Comparison of ENCODE assay signal across 8 mouse cellular contexts in the genomic region with DNA sequence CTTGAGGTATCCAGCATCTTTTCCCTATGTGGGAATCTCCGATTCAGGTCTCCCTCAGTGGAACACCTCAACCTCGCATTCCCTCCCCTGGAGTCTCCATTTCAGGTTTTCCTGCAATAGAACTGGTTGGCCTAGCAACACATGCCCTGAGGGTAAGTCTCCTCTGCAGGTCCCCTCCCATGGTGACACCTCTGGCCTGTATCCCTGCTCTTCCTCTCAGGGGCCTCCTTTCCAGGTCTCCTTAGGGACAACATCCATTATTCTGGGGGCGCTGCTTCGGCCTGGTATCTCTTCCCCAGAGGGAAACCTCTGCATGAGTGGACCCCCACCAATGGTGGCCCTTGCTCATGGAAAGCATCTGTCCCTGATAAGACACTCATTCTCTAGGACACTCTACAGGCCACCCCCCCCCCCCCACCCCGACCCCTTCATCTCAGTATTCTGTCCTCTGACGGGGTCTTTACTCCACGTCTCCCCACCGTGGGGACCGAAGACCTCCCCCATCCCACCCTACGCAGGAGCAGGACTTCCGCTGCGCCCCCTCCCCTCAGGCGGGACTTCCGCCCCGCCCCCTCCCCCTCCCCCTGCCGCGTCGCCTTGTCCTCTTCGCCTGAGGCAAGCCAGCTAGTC. TPM values are rescaled to one million over a fixed set of nuclear protein-coding genes. Genes with fewer than 3 reads are reported as not detected.
DNase-seq lines count a peak whose midpoint lies in the region; ATAC-seq lines count a peak whose summit lies in the region.

Gene Atxn10 (plus strand): TSS at position 575 of the 630 bp plus-strand sequence.

- ATAC-seq in forebrain, embryonic 15.5 days (replicated peaks) = no peak
- peak; percentile 48 for ATAC-seq in hindbrain, embryonic 11.5 days (ENCODE audit: low FRiP score)
- no peak; the same call in none of the 2 replicates for ATAC-seq in liver, embryonic 11.5 days (replicated peaks; ENCODE audit: low FRiP score)
- peak; percentile 9; the same call in 1 of the 2 replicates for ATAC-seq in stomach, embryonic 14.5 days (ENCODE audit: insufficient number of reproducible peaks, insufficient read depth, low FRiP score, low read depth)

- peak within 1 kb of the TSS; percentile 99 for H3K27ac ChIP-seq in forebrain, embryonic 15.5 days (replicated peaks)
- peak within 1 kb of the TSS; percentile 91 for H3K27ac ChIP-seq in hindbrain, embryonic 11.5 days (ENCODE audit: low read depth, low read length)
- peak within 1 kb of the TSS; percentile 91 for H3K27ac ChIP-seq in liver, embryonic 11.5 days (ENCODE audit: low read depth, low read length)
- H3K27ac ChIP-seq in stomach, embryonic 14.5 days (ENCODE audit: low read length) = peak within 1 kb of the TSS; percentile 91

- H3K4me3 ChIP-seq in forebrain, embryonic 15.5 days = peak within 1 kb of the TSS; percentile 76
- peak within 1 kb of the TSS; percentile 88 for H3K4me3 ChIP-seq in hindbrain, embryonic 11.5 days (ENCODE audit: low read depth, low read length)
- peak within 1 kb of the TSS; percentile 94 for H3K4me3 ChIP-seq in liver, embryonic 11.5 days (ENCODE audit: low read depth, low read length)
- peak within 1 kb of the TSS; percentile 94 for H3K4me3 ChIP-seq in stomach, embryonic 14.5 days (ENCODE audit: low read depth, low read length)

- DNase-seq in retina, postnatal 1 day = peak; percentile 58
- no peak for DNase-seq in retina, embryonic 14.5 days (ENCODE audit: low spot score)
- peak in 1 of 2 experiments; percentile 17 for DNase-seq in adrenal gland, postnatal 36 days
- DNase-seq in hindbrain, embryonic 11.5 days (ENCODE audit: low spot score) = peak; percentile 52
- no peak for DNase-seq in liver, embryonic 11.5 days (ENCODE audit: low spot score)
- no peak for DNase-seq in ovary, adult 18-20 months (ENCODE audit: low spot score)

- H3K4me2 ChIP-seq in forebrain, embryonic 15.5 days (replicated peaks) = peak within 1 kb of the TSS; percentile 73
- H3K4me2 ChIP-seq in hindbrain, embryonic 11.5 days (replicated peaks; ENCODE audit: low read depth, low read length) = peak within 1 kb of the TSS; percentile 74
- peak within 1 kb of the TSS; percentile 98 for H3K4me2 ChIP-seq in liver, embryonic 11.5 days
- H3K4me2 ChIP-seq in stomach, embryonic 14.5 days (replicated peaks; ENCODE audit: low read depth, low read length) = peak within 1 kb of the TSS; percentile 81

- no peaks in the 10 kb centered on the region for H3K36me3 ChIP-seq in forebrain, embryonic 15.5 days
- H3K36me3 ChIP-seq in hindbrain, embryonic 11.5 days (ENCODE audit: control insufficient read depth, insufficient read depth, low read length) = no peaks in the 10 kb centered on the region
- H3K36me3 ChIP-seq in liver, embryonic 11.5 days (ENCODE audit: control insufficient read depth, insufficient read depth, low read length) = no peaks in the 10 kb centered on the region
- H3K36me3 ChIP-seq in stomach, embryonic 14.5 days (ENCODE audit: control insufficient read depth, insufficient read depth, low read length) = no peaks in the 10 kb centered on the region

- peak within 1 kb of the TSS; percentile 98 for H3K9ac ChIP-seq in forebrain, embryonic 15.5 days (replicated peaks)
- peak within 1 kb of the TSS; percentile 78 for H3K9ac ChIP-seq in hindbrain, embryonic 11.5 days (ENCODE audit: low read depth, low read length)
- H3K9ac ChIP-seq in liver, embryonic 11.5 days (ENCODE audit: low read depth, low read length) = peak within 1 kb of the TSS; percentile 92
- peak within 1 kb of the TSS; percentile 87 for H3K9ac ChIP-seq in stomach, embryonic 14.5 days (replicated peaks; ENCODE audit: low read depth, low read length)

- peaks cover 30% of the 10 kb centered on the region for H3K4me1 ChIP-seq in forebrain, embryonic 15.5 days
- H3K4me1 ChIP-seq in hindbrain, embryonic 11.5 days (replicated peaks; ENCODE audit: control insufficient read depth, insufficient read depth, low read length) = no peaks in the 10 kb centered on the region
- H3K4me1 ChIP-seq in liver, embryonic 11.5 days (replicated peaks; ENCODE audit: control insufficient read depth, insufficient read depth, low read length) = peaks cover 12% of the 10 kb centered on the region
- peaks cover 8% of the 10 kb centered on the region; the same call in 1 of the 2 replicates for H3K4me1 ChIP-seq in stomach, embryonic 14.5 days (ENCODE audit: control insufficient read depth, insufficient read depth, low read length)

- no peaks in the 10 kb centered on the region for H3K27me3 ChIP-seq in forebrain, embryonic 15.5 days
- H3K27me3 ChIP-seq in hindbrain, embryonic 11.5 days (ENCODE audit: control insufficient read depth, insufficient read depth, low read length) = 0 out of 2 replicates have a peak, but pooled peaks cover 2% of the 10 kb centered on the region
- no peaks in the 10 kb centered on the region for H3K27me3 ChIP-seq in liver, embryonic 11.5 days (replicated peaks; ENCODE audit: control insufficient read depth, insufficient read depth, low read length)
- no peaks in the 10 kb centered on the region for H3K27me3 ChIP-seq in stomach, embryonic 14.5 days (ENCODE audit: control insufficient read depth, insufficient read depth, low read length)

- no peaks in the 10 kb centered on the region for H3K9me3 ChIP-seq in forebrain, embryonic 15.5 days
- no peaks in the 10 kb centered on the region for H3K9me3 ChIP-seq in hindbrain, embryonic 11.5 days (ENCODE audit: control insufficient read depth, low read length)
- H3K9me3 ChIP-seq in liver, embryonic 11.5 days (ENCODE audit: control insufficient read depth, low read length) = no peaks in the 10 kb centered on the region
- no peaks in the 10 kb centered on the region for H3K9me3 ChIP-seq in stomach, embryonic 14.5 days (ENCODE audit: control insufficient read depth, low read depth, low read length)

- WGBS in forebrain, embryonic 15.5 days = 7% methylated on average over 17 of the region's 19 CpGs
- WGBS in hindbrain, embryonic 11.5 days = 15% methylated on average over 13 of the region's 19 CpGs
- 12% methylated on average over 18 of the region's 19 CpGs for WGBS in liver, embryonic 11.5 days
- WGBS in stomach, embryonic 14.5 days = 12% methylated on average over 12 of the region's 19 CpGs

RNA-seq across cellular contexts. Expression of gene Atxn10, which starts in this region (rescaled TPM):
- total RNA-seq in adrenal gland, postnatal 36 days (2021) = 100 to 1,000 TPM; 120 to 137 TPM
- 517 and 526 TPM in 2 replicates for polyA plus RNA-seq in forebrain, embryonic 15.5 days (2015; fragmentation: Nextera tagmentation; extraction: Ambion mirVana)
- polyA plus RNA-seq in hindbrain, embryonic 11.5 days (2014; fragmentation: Nextera tagmentation; extraction: Ambion mirVana) = 457 and 469 TPM in 2 replicates
- polyA plus RNA-seq in liver, embryonic 11.5 days (2014; fragmentation: Nextera tagmentation; extraction: Ambion mirVana) = 196 and 215 TPM in 2 replicates
- 258 and 265 TPM in 2 replicates for polyA plus RNA-seq in stomach, embryonic 14.5 days (2014; fragmentation: Nextera tagmentation; extraction: Ambion mirVana)

Comparison
In these comparisons a context has a peak if more than half of its experiments do, and no peak if none do; other contexts are left out.
1. DNase-seq: peak in retina, postnatal 1 day (single experiment) and hindbrain, embryonic 11.5 days (single experiment); none in retina, embryonic 14.5 days (single experiment), liver, embryonic 11.5 days (single experiment) and ovary, adult 18-20 months (single experiment).
2. ATAC-seq: peak in hindbrain, embryonic 11.5 days (single experiment) and stomach, embryonic 14.5 days (single experiment); none in forebrain, embryonic 15.5 days (single experiment) and liver, embryonic 11.5 days (single experiment).
3. Peak in every context shown above with its lines, with median percentiles within 50 percentile points of each other: H3K27ac ChIP-seq, H3K4me2 ChIP-seq, H3K4me3 ChIP-seq and H3K9ac ChIP-seq.